Mouse (Mus musculus): ENCODE measurements around the gene Pld5.

The Pld5 gene

GRCm38 (mm10) chr1:176274667-176275610 lies at the start of gene Pld5:
Pld5 (minus strand) TSS chr1:176275312.
- DNase-seq (ENCODE audit: low spot score) = peak; percentile 67

GRCm38 (mm10) chr1:176315063-176315462 lies 40.0 kb upstream of the Pld5 start:
- no peak for DNase-seq (ENCODE audit: low spot score)

GRCm38 (mm10) chr1:176310174-176310573 lies 35.1 kb upstream of the Pld5 start:
- no peak for DNase-seq (ENCODE audit: low spot score)

- DNase-seq (ENCODE audit: low spot score) = no peak
Observed at GRCm38 (mm10) chr1:176289396-176289795, 14.3 kb upstream of the Pld5 start.

- peak; percentile 11 for DNase-seq (ENCODE audit: low spot score)
Observed at GRCm38 (mm10) chr1:176275611-176275980, 484 bp upstream of the Pld5 start.

GRCm38 (mm10) chr1:176248717-176249030 lies 26.4 kb downstream of the Pld5 start:
- DNase-seq (ENCODE audit: low spot score) = no peak

- no peak for DNase-seq (ENCODE audit: low spot score)
Observed at GRCm38 (mm10) chr1:176247885-176248716, 27.0 kb downstream of the Pld5 start.

- no peak for DNase-seq (ENCODE audit: low spot score)
Observed at GRCm38 (mm10) chr1:176239199-176239598, 35.9 kb downstream of the Pld5 start.

GRCm38 (mm10) chr1:176223794-176224193 lies 51.3 kb downstream of the Pld5 start:
- DNase-seq (ENCODE audit: low spot score) = no peak

- peak; percentile 92 for DNase-seq (ENCODE audit: low spot score)
Observed at GRCm38 (mm10) chr1:176223196-176223595, 51.9 kb downstream of the Pld5 start.

GRCm38 (mm10) chr1:176218217-176218616 lies 56.9 kb downstream of the Pld5 start:
- no peak for DNase-seq (ENCODE audit: low spot score)

- DNase-seq (ENCODE audit: low spot score) = no peak
Observed at GRCm38 (mm10) chr1:176213645-176214221, 61.4 kb downstream of the Pld5 start.

- no peak for DNase-seq (ENCODE audit: low spot score)
Observed at GRCm38 (mm10) chr1:176212922-176213644, 62.0 kb downstream of the Pld5 start.

GRCm38 (mm10) chr1:176210803-176211202 lies 64.3 kb downstream of the Pld5 start:
- no peak for DNase-seq (ENCODE audit: low spot score)

- no peak for DNase-seq (ENCODE audit: low spot score)
Observed at GRCm38 (mm10) chr1:176208014-176208413, 67.1 kb downstream of the Pld5 start.

GRCm38 (mm10) chr1:176202360-176202759 lies 72.8 kb downstream of the Pld5 start:
- DNase-seq (ENCODE audit: low spot score) = no peak

- DNase-seq (ENCODE audit: low spot score) = no peak
Observed at GRCm38 (mm10) chr1:176197036-176197766, 77.9 kb downstream of the Pld5 start.

- no peak for DNase-seq (ENCODE audit: low spot score)
Observed at GRCm38 (mm10) chr1:176196341-176196740, 78.8 kb downstream of the Pld5 start.

GRCm38 (mm10) chr1:176194727-176195126 lies 80.4 kb downstream of the Pld5 start:
- no peak for DNase-seq (ENCODE audit: low spot score)

- no peak for DNase-seq (ENCODE audit: low spot score)
Observed at GRCm38 (mm10) chr1:176183991-176184390, 91.1 kb downstream of the Pld5 start.

- DNase-seq (ENCODE audit: low spot score) = no peak
Observed at GRCm38 (mm10) chr1:176174971-176175370, 100.1 kb downstream of the Pld5 start.

Data from embryo, embryonic 10 days (tissue).